Mouse (Mus musculus): ENCODE data around the gene Clec12a. TPM values are rescaled to one million over a fixed set of nuclear protein-coding genes. Genes with fewer than 3 reads are reported as not detected.
"Not testable (repeated sequence)": the region's sequence is repeated elsewhere in the genome, so short reads cannot be mapped to it uniquely, and the experiment has no call there.

Gene Clec12a
- total RNA-seq (2017) = 59.1 and 63.0 TPM in 2 replicates

DNA sequence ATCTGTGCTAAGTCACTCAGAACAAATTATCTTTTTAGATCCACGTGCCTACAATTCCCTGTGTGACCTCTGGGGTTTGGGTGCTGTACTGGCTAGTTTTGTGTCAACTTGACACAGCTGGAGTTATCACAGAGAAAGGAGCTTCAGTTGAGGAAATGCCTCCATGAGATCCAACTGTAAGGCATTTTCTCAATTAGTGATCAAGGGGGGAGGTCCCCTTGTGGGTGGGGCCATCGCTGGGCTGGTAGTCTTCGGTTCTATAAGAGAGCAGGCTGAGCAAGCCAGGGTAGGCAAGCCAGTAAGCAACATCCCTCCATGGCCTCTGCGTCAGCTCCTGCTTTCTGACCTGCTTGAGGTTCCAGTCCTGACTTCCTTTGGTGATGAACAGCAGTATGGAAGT lies at the start of gene Clec12a:
Gene Clec12a, plus strand, starts transcription at position 301 of the 400 bp plus-strand sequence.
- ATAC-seq (ENCODE audit: extremely low read depth, insufficient number of reproducible peaks, low FRiP score, poor library complexity, severe bottlenecking) = not testable (repeated sequence)

DNA sequence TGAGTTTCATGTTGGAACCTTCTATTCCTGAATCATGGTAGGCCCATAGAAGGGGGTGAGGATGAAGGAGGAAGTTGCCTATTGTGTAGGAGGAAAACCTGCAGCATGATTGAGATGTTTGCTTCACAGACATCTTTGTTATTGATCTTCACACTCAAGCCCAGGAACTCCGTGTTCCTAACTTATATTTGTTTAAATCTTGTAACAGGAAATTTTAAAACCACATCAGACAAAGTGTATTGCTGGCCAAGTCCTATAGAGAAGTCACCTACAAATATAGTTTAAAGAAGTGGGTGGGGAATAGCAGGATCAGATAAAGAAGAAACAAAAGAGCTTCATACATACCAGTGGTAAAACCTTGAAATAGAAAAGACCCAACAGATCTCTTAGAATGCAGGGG lies 38.3 kb upstream of the Clec12a start:
- no peak for ATAC-seq (ENCODE audit: extremely low read depth, insufficient number of reproducible peaks, low FRiP score, poor library complexity, severe bottlenecking)

DNA sequence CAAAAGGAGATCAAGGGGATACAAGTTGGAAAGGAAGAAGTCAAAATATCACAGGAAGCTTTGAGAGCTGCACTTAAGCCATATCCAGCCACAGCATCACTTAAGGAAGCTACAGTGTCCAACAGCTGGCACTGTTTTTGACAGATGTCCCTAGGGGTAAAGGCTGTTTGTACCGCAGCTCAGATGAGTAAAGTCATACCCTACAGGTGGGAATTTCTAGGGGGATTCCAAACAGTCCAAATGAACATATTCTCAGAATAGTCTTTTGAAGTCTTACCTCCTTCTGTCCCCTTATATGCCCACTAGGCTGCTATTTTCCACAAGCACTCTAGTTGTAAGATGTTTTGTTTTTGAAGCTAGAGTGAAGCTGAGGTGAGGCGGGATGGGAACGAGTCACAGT lies 30.0 kb upstream of the Clec12a start:
- ATAC-seq (ENCODE audit: extremely low read depth, insufficient number of reproducible peaks, low FRiP score, poor library complexity, severe bottlenecking) = no peak

DNA sequence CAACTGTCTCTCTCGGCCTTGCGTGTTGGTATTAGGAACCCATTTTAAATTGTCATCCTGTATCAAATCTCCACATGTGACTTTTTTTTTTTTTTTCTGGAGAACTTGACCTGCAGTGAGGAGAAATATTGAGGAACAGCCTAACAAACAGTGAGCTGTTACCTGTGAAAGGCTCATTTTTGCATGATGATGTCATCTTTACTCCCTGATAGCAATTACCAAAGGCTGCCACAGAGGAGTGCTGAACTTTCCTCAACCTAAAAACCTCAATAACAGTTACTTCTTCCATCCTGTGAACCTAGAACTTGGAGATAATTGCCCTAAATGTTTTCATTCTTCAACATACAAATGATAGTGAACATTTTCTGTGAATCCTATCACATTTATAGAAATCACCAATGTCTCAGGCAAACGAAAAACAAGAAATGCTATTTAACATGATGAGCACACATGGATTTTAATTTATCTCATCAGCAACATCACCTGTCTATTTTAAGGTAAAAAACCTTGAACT lies 27.8 kb upstream of the Clec12a start:
- ATAC-seq (ENCODE audit: extremely low read depth, insufficient number of reproducible peaks, low FRiP score, poor library complexity, severe bottlenecking) = no peak

GRCm38 (mm10) chr6:129315698-129316097 lies 26.8 kb upstream of the Clec12a start:
- ATAC-seq (ENCODE audit: extremely low read depth, insufficient number of reproducible peaks, low FRiP score, poor library complexity, severe bottlenecking) = no peak

DNA sequence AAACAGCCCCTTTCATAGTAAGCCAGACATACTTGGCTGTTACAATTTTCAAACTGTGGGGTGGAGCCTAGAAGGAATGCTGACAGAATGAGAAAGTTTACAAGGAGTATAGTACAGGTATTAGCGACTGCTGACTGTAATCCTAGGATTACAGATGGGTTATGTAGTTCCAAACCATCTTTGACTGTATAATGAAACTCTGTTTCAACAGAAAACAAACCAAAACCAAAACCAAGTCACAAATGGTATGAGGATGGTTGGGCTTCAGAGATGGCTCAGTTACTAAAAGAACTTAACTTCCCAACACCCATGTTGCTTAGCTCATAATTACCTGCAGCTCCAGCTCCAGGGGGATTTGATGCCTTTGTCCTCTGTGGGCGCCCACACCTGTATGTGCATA lies 26.0 kb upstream of the Clec12a start:
- ATAC-seq (ENCODE audit: extremely low read depth, insufficient number of reproducible peaks, low FRiP score, poor library complexity, severe bottlenecking) = no peak

DNA sequence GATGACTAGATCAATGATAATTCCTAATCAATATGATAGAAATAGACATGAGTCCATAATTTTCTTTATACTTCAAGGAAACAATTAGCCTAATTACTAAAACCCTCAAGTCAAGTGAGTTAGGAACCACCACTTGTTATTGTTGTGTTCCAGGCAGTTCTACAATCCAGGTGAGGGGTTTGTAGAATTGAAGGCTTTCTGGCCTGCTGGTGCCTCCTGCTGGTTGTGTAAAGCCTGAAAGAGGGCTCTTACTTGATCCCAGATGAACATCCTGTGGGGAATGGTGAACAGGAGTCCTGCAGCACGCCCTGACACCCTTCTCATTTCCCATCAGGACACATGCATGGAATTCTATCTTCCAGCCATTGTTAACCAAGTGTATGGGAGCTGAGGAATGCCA lies 24.1 kb upstream of the Clec12a start:
- ATAC-seq (ENCODE audit: extremely low read depth, insufficient number of reproducible peaks, low FRiP score, poor library complexity, severe bottlenecking) = peak; percentile 19; the same call in 1 of the 2 replicates

DNA sequence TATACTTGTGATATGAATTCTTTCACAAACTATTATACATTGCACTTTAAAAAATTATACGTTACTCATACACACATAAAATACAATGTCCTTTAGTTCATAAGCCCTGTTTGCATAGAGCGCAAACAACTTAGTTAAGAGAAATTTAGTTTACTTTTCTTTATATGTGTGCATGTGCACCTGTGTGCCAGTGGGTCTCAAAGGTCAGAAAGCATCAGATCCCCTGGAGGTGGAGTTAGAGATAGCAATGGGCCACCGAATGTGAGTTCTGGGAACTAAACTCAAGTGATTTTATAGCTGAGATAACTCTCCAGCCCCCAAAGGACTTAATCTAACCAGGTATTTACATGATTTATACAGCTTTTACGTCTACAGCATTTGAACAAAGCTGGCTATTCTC lies 23.2 kb upstream of the Clec12a start:
- ATAC-seq (ENCODE audit: extremely low read depth, insufficient number of reproducible peaks, low FRiP score, poor library complexity, severe bottlenecking) = no peak

GRCm38 (mm10) chr6:129326016-129326415 lies 16.5 kb upstream of the Clec12a start:
- peak; percentile 69; the same call in 1 of the 2 replicates for ATAC-seq (ENCODE audit: extremely low read depth, insufficient number of reproducible peaks, low FRiP score, poor library complexity, severe bottlenecking)

DNA sequence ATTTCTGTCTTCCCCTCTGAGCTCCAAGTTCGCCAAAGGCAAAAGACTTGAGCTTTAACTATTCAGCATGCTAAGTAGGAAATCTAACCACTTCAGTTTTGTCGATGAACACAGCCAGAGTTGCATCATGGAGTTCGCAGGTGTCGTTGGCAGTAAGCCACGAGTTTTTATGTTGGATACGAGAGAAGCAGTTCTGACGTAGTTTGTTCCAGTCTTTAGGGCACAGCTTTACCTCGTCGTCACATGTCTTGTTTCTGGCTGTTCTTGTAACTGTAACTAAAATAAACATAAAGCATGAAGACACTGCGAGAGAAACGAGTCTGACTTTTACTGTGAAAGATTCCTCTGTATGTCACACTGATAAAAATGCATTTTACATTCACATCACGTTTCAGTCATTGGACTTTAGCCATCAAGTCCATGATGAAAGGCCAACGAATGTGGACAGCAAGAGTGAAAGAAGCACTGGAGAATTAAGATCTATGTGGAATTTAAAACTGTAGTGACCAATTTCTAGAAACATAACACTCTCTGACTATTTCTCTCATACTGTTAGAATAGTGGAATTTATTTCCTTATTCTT lies 15.8 kb upstream of the Clec12a start:
- no peak for ATAC-seq (ENCODE audit: extremely low read depth, insufficient number of reproducible peaks, low FRiP score, poor library complexity, severe bottlenecking)

DNA sequence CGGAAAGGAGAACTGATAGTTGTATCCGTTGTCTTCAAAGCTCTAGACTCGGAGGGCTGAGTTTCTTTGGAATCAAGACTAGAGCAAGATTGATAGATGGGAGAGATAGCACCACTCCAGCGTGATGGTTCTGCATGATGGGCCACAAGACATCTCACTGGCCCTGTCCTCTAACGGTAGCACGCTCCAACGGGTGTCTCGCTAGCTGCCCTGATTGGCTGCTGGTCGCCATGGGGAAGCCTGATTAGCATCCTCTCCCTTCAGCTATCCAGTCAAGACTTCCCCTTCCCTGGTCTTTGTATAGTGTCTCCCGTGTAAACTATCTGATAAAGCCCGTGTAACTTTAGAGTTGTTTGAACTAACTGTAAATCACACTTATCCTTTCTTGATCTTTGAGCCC lies 10.9 kb upstream of the Clec12a start, which contains the start of gene 4922502D21Rik:
Gene 4922502D21Rik, minus strand, starts transcription at position 187 of the 400 bp plus-strand sequence.
- ATAC-seq (ENCODE audit: extremely low read depth, insufficient number of reproducible peaks, low FRiP score, poor library complexity, severe bottlenecking) = no peak

- peak; percentile 100 for ATAC-seq (ENCODE audit: extremely low read depth, insufficient number of reproducible peaks, low FRiP score, poor library complexity, severe bottlenecking)
Observed at GRCm38 (mm10) chr6:129333674-129334078, 8.8 kb upstream of the Clec12a start.

- no peak for ATAC-seq (ENCODE audit: extremely low read depth, insufficient number of reproducible peaks, low FRiP score, poor library complexity, severe bottlenecking)
Observed at GRCm38 (mm10) chr6:129337751-129338150, 4.7 kb upstream of the Clec12a start.

- ATAC-seq (ENCODE audit: extremely low read depth, insufficient number of reproducible peaks, low FRiP score, poor library complexity, severe bottlenecking) = peak; percentile 61; the same call in 1 of the 2 replicates
Observed at GRCm38 (mm10) chr6:129344408-129344807, 1.9 kb downstream of the Clec12a start.

DNA sequence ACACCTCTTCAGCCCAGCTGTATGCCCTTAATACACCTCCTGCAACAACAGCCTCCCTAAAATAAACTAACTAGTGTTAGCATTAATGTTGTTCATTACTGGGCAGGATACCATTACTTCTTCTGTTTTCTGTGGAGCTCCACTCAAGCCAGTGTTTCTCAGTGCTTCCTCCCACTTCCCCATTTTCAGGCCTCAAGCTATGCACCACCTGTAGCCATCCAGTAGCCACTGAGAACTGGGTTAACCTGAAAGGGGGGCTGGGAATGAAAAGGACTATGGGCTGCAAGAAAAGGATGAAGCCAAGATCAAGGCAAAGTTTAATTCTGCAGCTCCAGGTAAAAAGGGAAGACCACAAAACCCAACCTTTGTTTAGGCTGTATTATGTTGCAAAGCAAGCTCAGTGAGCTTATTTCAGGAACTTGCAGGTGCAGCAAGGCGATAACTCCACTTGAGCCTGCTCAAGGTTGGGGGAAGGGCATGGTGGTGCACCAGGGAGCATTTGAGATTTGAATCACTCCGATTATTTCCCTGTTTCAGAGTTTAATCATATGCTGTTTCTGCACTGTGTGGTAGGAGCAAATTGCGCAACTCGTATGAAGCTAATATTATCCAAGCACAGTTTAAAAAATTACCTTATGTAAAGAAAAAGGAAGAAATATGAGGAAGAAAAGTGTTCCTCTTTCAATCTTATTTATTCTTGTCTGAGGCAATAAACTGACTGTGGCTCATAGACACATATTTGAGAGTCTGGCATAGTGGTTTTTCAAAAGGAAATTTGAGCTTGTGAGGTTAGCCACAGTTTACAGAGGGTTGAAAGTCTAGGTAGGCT lies 7.2 kb downstream of the Clec12a start:
- peak; percentile 84 for ATAC-seq (ENCODE audit: extremely low read depth, insufficient number of reproducible peaks, low FRiP score, poor library complexity, severe bottlenecking)

DNA sequence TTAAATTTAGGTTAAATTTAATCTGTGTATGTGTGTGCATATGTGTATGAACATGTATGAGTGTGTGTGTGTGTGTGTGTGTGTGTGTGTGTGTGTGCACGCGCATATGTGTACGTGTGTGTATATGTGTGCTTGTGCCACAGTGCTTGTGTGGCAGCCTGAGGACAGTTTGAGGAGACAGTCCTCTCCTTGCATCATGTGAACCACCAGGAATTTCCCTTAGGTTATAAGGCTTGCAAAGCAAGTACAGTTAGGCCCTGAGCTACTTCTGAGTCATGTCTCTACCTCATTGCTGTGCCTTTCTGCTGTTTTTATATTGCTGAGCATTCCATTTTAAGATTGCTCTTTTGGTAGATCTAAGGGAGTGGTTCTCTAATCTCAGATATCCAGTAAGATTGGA lies 8.6 kb downstream of the Clec12a start:
- no peak for ATAC-seq (ENCODE audit: extremely low read depth, insufficient number of reproducible peaks, low FRiP score, poor library complexity, severe bottlenecking)

DNA sequence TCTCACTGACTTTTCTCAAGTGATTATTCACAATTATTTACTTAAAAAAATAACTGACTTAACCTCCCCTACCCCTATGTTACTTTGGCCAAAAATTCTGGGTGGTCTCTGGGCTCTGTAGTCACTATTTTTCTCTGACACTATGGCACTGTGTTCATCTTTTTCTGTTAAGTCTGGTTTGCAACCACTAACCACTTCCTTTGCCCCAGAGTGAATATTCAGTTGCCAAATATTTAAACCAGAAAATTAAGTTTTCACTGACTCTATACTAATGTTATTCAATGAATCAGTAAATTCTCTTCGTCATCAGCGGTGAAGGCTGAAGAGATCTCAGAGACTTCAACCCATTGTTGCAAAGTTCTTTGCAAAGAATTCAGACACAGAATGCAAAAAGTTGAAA lies 13.3 kb downstream of the Clec12a start:
- ATAC-seq (ENCODE audit: extremely low read depth, insufficient number of reproducible peaks, low FRiP score, poor library complexity, severe bottlenecking) = no peak

- no peak for ATAC-seq (ENCODE audit: extremely low read depth, insufficient number of reproducible peaks, low FRiP score, poor library complexity, severe bottlenecking)
Observed at GRCm38 (mm10) chr6:129356430-129356829, 13.9 kb downstream of the Clec12a start.

GRCm38 (mm10) chr6:129359515-129359914 lies 17.0 kb downstream of the Clec12a start:
- no peak for ATAC-seq (ENCODE audit: extremely low read depth, insufficient number of reproducible peaks, low FRiP score, poor library complexity, severe bottlenecking)

- no peak for ATAC-seq (ENCODE audit: extremely low read depth, insufficient number of reproducible peaks, low FRiP score, poor library complexity, severe bottlenecking)
Observed at GRCm38 (mm10) chr6:129363942-129364341, 21.5 kb downstream of the Clec12a start.
